ENCODE assay signal across 18 mouse cellular contexts in genomic region chr3:54813418-54813988, GRCm38 (mm10). TPM values are rescaled to one million over a fixed set of nuclear protein-coding genes. Genes with fewer than 3 reads are reported as not detected.
A peak's percentile ranks its signal among the peaks of the same experiment; 100 is the strongest.
DNase-seq lines count a peak whose midpoint lies in the region; ATAC-seq lines count a peak whose summit lies in the region.
"Had no signal": no experiment of that assay in that cellular context is flagged by ENCODE, and none has a peak within 500 bp of the region (broad histone marks: within the 10 kb centered on the region; RNA-seq: fewer than 3 reads in every experiment).

No protein-coding gene starts in this region.

- ATAC-seq in hindbrain, embryonic 14.5 days (ENCODE audit: low FRiP score): no peak
- no peak for ATAC-seq in hindbrain, embryonic 12.5 days (ENCODE audit: low FRiP score)
- no peak for ATAC-seq in kidney, embryonic 14.5 days (ENCODE audit: low FRiP score, low TSS enrichment)
- ATAC-seq in neural tube, embryonic 15.5 days (ENCODE audit: low FRiP score): peak; percentile 65

- H3K27me3 ChIP-seq in hindbrain, embryonic 14.5 days (ENCODE audit: control insufficient read depth, insufficient read depth, low read length): no peaks in the 10 kb centered on the region
- H3K27me3 ChIP-seq in hindbrain, embryonic 12.5 days: no peaks in the 10 kb centered on the region
- no peaks in the 10 kb centered on the region for H3K27me3 ChIP-seq in kidney, embryonic 14.5 days (ENCODE audit: control insufficient read depth, insufficient read depth, low read length)
- H3K27me3 ChIP-seq in neural tube, embryonic 15.5 days (replicated peaks): no peaks in the 10 kb centered on the region
- H3K27me3 ChIP-seq: kidney, embryonic 15.5 days had no signal

- H3K4me1 ChIP-seq in hindbrain, embryonic 14.5 days (replicated peaks; ENCODE audit: control insufficient read depth, insufficient read depth, low read length): no peaks in the 10 kb centered on the region
- H3K4me1 ChIP-seq in hindbrain, embryonic 12.5 days: no peaks in the 10 kb centered on the region
- no peaks in the 10 kb centered on the region for H3K4me1 ChIP-seq in kidney, embryonic 14.5 days (ENCODE audit: control insufficient read depth, insufficient read depth, low read length)
- no peaks in the 10 kb centered on the region for H3K4me1 ChIP-seq in neural tube, embryonic 15.5 days
- H3K4me1 ChIP-seq: heart, embryonic 12.5 days; kidney, embryonic 15.5 days; limb, embryonic 12.5 days had no signal

- no peak overlapping the region for H3K4me3 ChIP-seq in hindbrain, embryonic 14.5 days (replicated peaks; ENCODE audit: low read length)
- H3K4me3 ChIP-seq in hindbrain, embryonic 12.5 days: no peak overlapping the region
- H3K4me3 ChIP-seq in kidney, embryonic 14.5 days (ENCODE audit: low read length): no peak overlapping the region
- no peak overlapping the region for H3K4me3 ChIP-seq in neural tube, embryonic 15.5 days (replicated peaks)
- H3K4me3 ChIP-seq: heart, embryonic 12.5 days; kidney, embryonic 15.5 days; limb, embryonic 12.5 days; liver, embryonic 13.5 days; megakaryocyte, embryonic 14.5 days had no signal

- no peak overlapping the region for H3K27ac ChIP-seq in hindbrain, embryonic 14.5 days
- no peak overlapping the region for H3K27ac ChIP-seq in hindbrain, embryonic 12.5 days
- no peak overlapping the region for H3K27ac ChIP-seq in kidney, embryonic 14.5 days (ENCODE audit: low read depth, low read length)
- no peak overlapping the region for H3K27ac ChIP-seq in neural tube, embryonic 15.5 days (replicated peaks)
- H3K27ac ChIP-seq: kidney, embryonic 15.5 days; limb, embryonic 12.5 days; liver, embryonic 13.5 days had no signal

- no peak overlapping the region for H3K4me2 ChIP-seq in hindbrain, embryonic 14.5 days (replicated peaks)
- no peak overlapping the region for H3K4me2 ChIP-seq in hindbrain, embryonic 12.5 days (replicated peaks)
- no peak overlapping the region for H3K4me2 ChIP-seq in kidney, embryonic 14.5 days (replicated peaks; ENCODE audit: low read depth, low read length)
- no peak overlapping the region for H3K4me2 ChIP-seq in neural tube, embryonic 15.5 days
- H3K4me2 ChIP-seq: heart, embryonic 12.5 days; kidney, embryonic 15.5 days; limb, embryonic 12.5 days; liver, embryonic 13.5 days had no signal

- WGBS in hindbrain, embryonic 14.5 days: 57% methylated on average over 6 of the region's 6 CpGs
- WGBS in hindbrain, embryonic 12.5 days: 73% methylated on average over 6 of the region's 6 CpGs
- WGBS in kidney, embryonic 14.5 days: 69% methylated on average over 6 of the region's 6 CpGs
- 59% methylated on average over 6 of the region's 6 CpGs for WGBS in neural tube, embryonic 15.5 days

- no peak overlapping the region for H3K9ac ChIP-seq in hindbrain, embryonic 14.5 days
- H3K9ac ChIP-seq in hindbrain, embryonic 12.5 days: no peak overlapping the region
- no peak overlapping the region for H3K9ac ChIP-seq in kidney, embryonic 14.5 days (ENCODE audit: low read depth, low read length)
- H3K9ac ChIP-seq in neural tube, embryonic 15.5 days (replicated peaks): no peak overlapping the region
- H3K9ac ChIP-seq: heart, embryonic 12.5 days; kidney, embryonic 15.5 days; limb, embryonic 12.5 days; liver, embryonic 13.5 days had no signal

- no peaks in the 10 kb centered on the region for H3K9me3 ChIP-seq in hindbrain, embryonic 14.5 days (ENCODE audit: control insufficient read depth, low read length)
- no peaks in the 10 kb centered on the region for H3K9me3 ChIP-seq in hindbrain, embryonic 12.5 days (replicated peaks)
- H3K9me3 ChIP-seq in kidney, embryonic 14.5 days (ENCODE audit: control insufficient read depth, low read length): no peaks in the 10 kb centered on the region
- no peaks in the 10 kb centered on the region for H3K9me3 ChIP-seq in neural tube, embryonic 15.5 days (replicated peaks)
- H3K9me3 ChIP-seq: heart, embryonic 12.5 days; kidney, embryonic 15.5 days; limb, embryonic 12.5 days; liver, embryonic 13.5 days; megakaryocyte, embryonic 14.5 days had no signal

- H3K36me3 ChIP-seq in hindbrain, embryonic 14.5 days (replicated peaks; ENCODE audit: control insufficient read depth, insufficient read depth): no peaks in the 10 kb centered on the region
- H3K36me3 ChIP-seq in hindbrain, embryonic 12.5 days: no peaks in the 10 kb centered on the region
- H3K36me3 ChIP-seq in kidney, embryonic 14.5 days (ENCODE audit: control insufficient read depth, insufficient read depth, low read length): no peaks in the 10 kb centered on the region
- H3K36me3 ChIP-seq in neural tube, embryonic 15.5 days: no peaks in the 10 kb centered on the region
- H3K36me3 ChIP-seq: heart, embryonic 12.5 days; kidney, embryonic 15.5 days; limb, embryonic 12.5 days; liver, embryonic 13.5 days had no signal

- DNase-seq in hindbrain, embryonic 14.5 days (ENCODE audit: low spot score): peak; percentile 50
- peak; percentile 25 for DNase-seq in kidney, adult 9 months
- no peak for DNase-seq in neural tube, embryonic 10.5 days (ENCODE audit: extremely low spot score, low spot score)
- DNase-seq in telencephalon, adult 2 months (ENCODE audit: low read depth, low spot score): peak; percentile 46
- no peak for DNase-seq in thymus, adult 18-20 months
- DNase-seq: cerebellum, adult 11 months; cerebellum, postnatal 14 days; gastrocnemius, postnatal 25 days; liver, embryonic 13.5 days; lung, postnatal 10 days; thymus, postnatal 4 days had no signal

RNA-seq across cellular contexts. Expression of gene Rfxap, which starts 5.9 kb away (rescaled TPM):
- 54.1 and 71.7 TPM in 2 replicates for polyA plus RNA-seq in hindbrain, embryonic 14.5 days (2014; fragmentation: Nextera tagmentation; extraction: Ambion mirVana)
- 67.9 and 69.0 TPM in 2 replicates for polyA plus RNA-seq in hindbrain, embryonic 12.5 days (2016; fragmentation: Nextera tagmentation; extraction: Ambion mirVana)
- 50.7 and 60.1 TPM in 2 replicates for polyA plus RNA-seq in kidney, embryonic 14.5 days (2014; fragmentation: Nextera tagmentation; extraction: Ambion mirVana)
- polyA plus RNA-seq in neural tube, embryonic 15.5 days (2015; fragmentation: Nextera tagmentation; extraction: Ambion mirVana): 43.4 and 44.2 TPM in 2 replicates

RNA-seq across cellular contexts. Expression of gene Smad9, which starts 58.1 kb away (rescaled TPM):
- 0.83 and 1.0 TPM in 2 replicates for polyA plus RNA-seq in hindbrain, embryonic 14.5 days (2014; fragmentation: Nextera tagmentation; extraction: Ambion mirVana)
- 0.66 and 0.70 TPM in 2 replicates for polyA plus RNA-seq in hindbrain, embryonic 12.5 days (2016; fragmentation: Nextera tagmentation; extraction: Ambion mirVana)
- polyA plus RNA-seq in kidney, embryonic 14.5 days (2014; fragmentation: Nextera tagmentation; extraction: Ambion mirVana): 1.8 and 1.9 TPM in 2 replicates
- polyA plus RNA-seq in neural tube, embryonic 15.5 days (2015; fragmentation: Nextera tagmentation; extraction: Ambion mirVana): 0.86 and 0.91 TPM in 2 replicates

Comparison
In these comparisons a context has a peak if more than half of its experiments do, and no peak if none do; other contexts are left out.
1. DNase-seq: peak in hindbrain, embryonic 14.5 days (single experiment), kidney, adult 9 months (single experiment) and telencephalon, adult 2 months (single experiment); none in neural tube, embryonic 10.5 days (single experiment) and thymus, adult 18-20 months (0 of 2).